In the genomic region with DNA sequence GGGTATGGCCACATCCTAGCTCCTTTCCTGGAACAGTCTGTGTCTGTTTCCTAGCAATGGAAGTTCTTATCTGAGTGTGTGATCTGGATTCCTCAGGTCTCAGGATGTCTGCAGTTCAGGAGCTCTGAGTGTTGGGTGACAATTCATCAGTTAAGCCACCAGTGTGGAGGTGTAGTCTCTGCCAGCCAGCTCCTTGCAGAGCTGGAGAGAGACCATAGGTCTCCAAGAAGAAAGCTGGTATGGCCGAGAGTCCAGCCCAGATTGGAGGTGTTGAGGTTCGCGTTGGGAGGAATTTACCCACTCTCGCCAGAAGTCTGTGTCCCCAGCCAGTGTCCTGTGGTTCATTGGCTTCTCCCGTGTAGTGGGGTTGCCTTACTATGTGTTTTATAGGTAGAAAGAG, we compare ENCODE assay signal across 16 mouse cellular contexts. TPM values are rescaled to one million over a fixed set of nuclear protein-coding genes. Genes with fewer than 3 reads are reported as not detected.
DNase-seq lines count a peak whose midpoint lies in the region; ATAC-seq and TF ChIP-seq lines count a peak whose summit lies in the region.
"Had no signal": no experiment of that assay in that cellular context is flagged by ENCODE, and none has a peak within 500 bp of the region (broad histone marks: within the 10 kb centered on the region; RNA-seq: fewer than 3 reads in every experiment).

No protein-coding gene starts in this region.

- no peaks in the 10 kb centered on the region for H3K36me3 ChIP-seq in forebrain, embryonic 12.5 days (replicated peaks)
- no peaks in the 10 kb centered on the region for H3K36me3 ChIP-seq in forebrain, embryonic 16.5 days (ENCODE audit: control insufficient read depth, insufficient read depth)
- no peaks in the 10 kb centered on the region for H3K36me3 ChIP-seq in hindbrain, postnatal 0 days (ENCODE audit: insufficient read depth, low read length)
- H3K36me3 ChIP-seq in neural tube, embryonic 12.5 days, result no peaks in the 10 kb centered on the region
- H3K36me3 ChIP-seq: embryonic facial prominence, embryonic 10.5 days; kidney, embryonic 15.5 days; stomach, embryonic 15.5 days had no signal

- H3K4me2 ChIP-seq in forebrain, embryonic 12.5 days, result peak overlapping the region; percentile 93
- H3K4me2 ChIP-seq in forebrain, embryonic 16.5 days (ENCODE audit: low read length), result peak overlapping the region; percentile 84
- peak overlapping the region; percentile 69 for H3K4me2 ChIP-seq in hindbrain, postnatal 0 days (ENCODE audit: low read depth, low read length)
- peak overlapping the region; percentile 96 for H3K4me2 ChIP-seq in neural tube, embryonic 12.5 days (replicated peaks)

- no peak overlapping the region for H3K27ac ChIP-seq in forebrain, embryonic 12.5 days
- peak overlapping the region; percentile 95 for H3K27ac ChIP-seq in forebrain, embryonic 16.5 days (ENCODE audit: low read length)
- H3K27ac ChIP-seq in hindbrain, postnatal 0 days, result peak overlapping the region; percentile 57
- no peak overlapping the region for H3K27ac ChIP-seq in neural tube, embryonic 12.5 days
- H3K27ac ChIP-seq: embryonic facial prominence, embryonic 10.5 days; heart, adult 2 months; kidney, embryonic 15.5 days; stomach, embryonic 15.5 days had no signal

- no peaks in the 10 kb centered on the region for H3K9me3 ChIP-seq in forebrain, embryonic 12.5 days
- H3K9me3 ChIP-seq in forebrain, embryonic 16.5 days (ENCODE audit: control insufficient read depth, low read length), result no peaks in the 10 kb centered on the region
- H3K9me3 ChIP-seq in hindbrain, postnatal 0 days (ENCODE audit: low read length), result no peaks in the 10 kb centered on the region
- H3K9me3 ChIP-seq in neural tube, embryonic 12.5 days, result no peaks in the 10 kb centered on the region
- H3K9me3 ChIP-seq: embryonic facial prominence, embryonic 10.5 days; kidney, embryonic 15.5 days; stomach, embryonic 15.5 days had no signal

- WGBS in forebrain, embryonic 12.5 days, result 51% methylated on average over 5 of the region's 5 CpGs
- WGBS in forebrain, embryonic 16.5 days, result 49% methylated on average over 5 of the region's 5 CpGs
- 39% methylated on average over 5 of the region's 5 CpGs for WGBS in hindbrain, postnatal 0 days
- 41% methylated on average over 5 of the region's 5 CpGs for WGBS in neural tube, embryonic 12.5 days

- no peak for ATAC-seq in forebrain, embryonic 12.5 days (ENCODE audit: low FRiP score)
- ATAC-seq in forebrain, embryonic 16.5 days, result no peak
- no peak for ATAC-seq in hindbrain, postnatal 0 days
- ATAC-seq in neural tube, embryonic 12.5 days (ENCODE audit: low FRiP score, low read depth), result no peak
- no peak for ATAC-seq in CD4-positive, CD25-positive, alpha-beta regulatory T cell, adult 4 months

- peaks cover 48% of the 10 kb centered on the region for H3K4me1 ChIP-seq in forebrain, embryonic 12.5 days
- H3K4me1 ChIP-seq in forebrain, embryonic 16.5 days (replicated peaks; ENCODE audit: control insufficient read depth, insufficient read depth, low read length), result peaks cover 58% of the 10 kb centered on the region
- H3K4me1 ChIP-seq in hindbrain, postnatal 0 days (ENCODE audit: insufficient read depth, low read length), result peaks cover 32% of the 10 kb centered on the region
- H3K4me1 ChIP-seq in neural tube, embryonic 12.5 days, result peaks cover 47% of the 10 kb centered on the region

- H3K9ac ChIP-seq in forebrain, embryonic 12.5 days, result peak overlapping the region; percentile 69; the same call in 1 of the 2 replicates
- H3K9ac ChIP-seq in forebrain, embryonic 16.5 days (replicated peaks; ENCODE audit: low read depth, low read length), result peak overlapping the region; percentile 96
- peak overlapping the region; percentile 83; the same call in 1 of the 2 replicates for H3K9ac ChIP-seq in hindbrain, postnatal 0 days (replicated peaks; ENCODE audit: low read length)
- H3K9ac ChIP-seq in neural tube, embryonic 12.5 days, result peak overlapping the region; percentile 81
- H3K9ac ChIP-seq: kidney, embryonic 15.5 days; stomach, embryonic 15.5 days had no signal

- H3K4me3 ChIP-seq in forebrain, embryonic 12.5 days (replicated peaks), result peak overlapping the region; percentile 68
- peak overlapping the region; percentile 94 for H3K4me3 ChIP-seq in forebrain, embryonic 16.5 days (replicated peaks; ENCODE audit: low read length)
- peak overlapping the region; percentile 70 for H3K4me3 ChIP-seq in hindbrain, postnatal 0 days (ENCODE audit: low read length)
- H3K4me3 ChIP-seq in neural tube, embryonic 12.5 days, result peak overlapping the region; percentile 68
- H3K4me3 ChIP-seq: erythroblast, embryonic 14.5 days; heart, adult 2 months had no signal

- DNase-seq in hindbrain, postnatal 0 days (ENCODE audit: low spot score), result no peak
- DNase-seq in MN1 (ENCODE audit: low spot score), result no peak
- no peak for DNase-seq in frontal cortex, postnatal 10 days (ENCODE audit: low spot score in 2 of 2)
- DNase-seq: adrenal gland, postnatal 14 days; heart, adult 2 months; retina, postnatal 1 day; thymus, postnatal 36 days had no signal

- peaks cover 83% of the 10 kb centered on the region for H3K27me3 ChIP-seq in forebrain, embryonic 12.5 days
- H3K27me3 ChIP-seq in forebrain, embryonic 16.5 days (replicated peaks; ENCODE audit: control insufficient read depth, insufficient read depth, low read length), result no peaks in the 10 kb centered on the region
- H3K27me3 ChIP-seq in hindbrain, postnatal 0 days (ENCODE audit: insufficient read depth, low read length), result no peaks in the 10 kb centered on the region
- H3K27me3 ChIP-seq in neural tube, embryonic 12.5 days (replicated peaks), result peaks cover 82% of the 10 kb centered on the region

- TF ChIP-seq CTCF in hindbrain, postnatal 0 days (IDR thresholded peaks at IDR 0.05; ENCODE audit: low read depth), result no peak

RNA-seq across cellular contexts. Expression of a gene that starts 2.0 kb away (rescaled TPM):
- polyA plus RNA-seq in forebrain, embryonic 12.5 days (2016; fragmentation: Nextera tagmentation; extraction: Ambion mirVana), result 54.0 and 62.2 TPM in 2 replicates
- polyA plus RNA-seq in forebrain, embryonic 16.5 days (2015; fragmentation: Nextera tagmentation; extraction: Ambion mirVana), result 257 and 284 TPM in 2 replicates
- total RNA-seq in hindbrain, postnatal 0 days (2014; rRNA removed), result 175 and 177 TPM in 2 replicates
- polyA plus RNA-seq in hindbrain, postnatal 0 days (2015; fragmentation: Nextera tagmentation; extraction: Ambion mirVana), result 113 and 127 TPM in 2 replicates
- 48.5 and 51.4 TPM in 2 replicates for polyA plus RNA-seq in neural tube, embryonic 12.5 days (2016; fragmentation: Nextera tagmentation; extraction: Ambion mirVana)
- not detected for polyA plus RNA-seq in CD4-positive, CD25-positive, alpha-beta regulatory T cell, adult 4 months (2017; shearing (Covaris generic))
- polyA plus RNA-seq: erythroblast, embryonic 14.5 days; heart, postnatal 0 days had no signal

RNA-seq across cellular contexts. Expression of a gene that starts 38.7 kb away (rescaled TPM):
- 14.5 and 16.5 TPM in 2 replicates for polyA plus RNA-seq in forebrain, embryonic 12.5 days (2016; fragmentation: Nextera tagmentation; extraction: Ambion mirVana)
- 8.6 and 12.6 TPM in 2 replicates for polyA plus RNA-seq in forebrain, embryonic 16.5 days (2015; fragmentation: Nextera tagmentation; extraction: Ambion mirVana)
- total RNA-seq in hindbrain, postnatal 0 days (2014; rRNA removed), result 2.8 and 6.8 TPM in 2 replicates
- polyA plus RNA-seq in hindbrain, postnatal 0 days (2015; fragmentation: Nextera tagmentation; extraction: Ambion mirVana), result 4.4 and 4.6 TPM in 2 replicates
- polyA plus RNA-seq in neural tube, embryonic 12.5 days (2016; fragmentation: Nextera tagmentation; extraction: Ambion mirVana), result 2.7 and 4.7 TPM in 2 replicates
- 1 to 10 TPM in 1 of 2 experiments, under 1 TPM in 1; 0.19 to 2.2 TPM for polyA plus RNA-seq in CD4-positive, CD25-positive, alpha-beta regulatory T cell, adult 4 months (2017; shearing (Covaris generic))
- polyA plus RNA-seq: erythroblast, embryonic 14.5 days had no signal

RNA-seq across cellular contexts. Expression of a gene that starts 50.0 kb away (rescaled TPM):
- 29.1 and 29.6 TPM in 2 replicates for polyA plus RNA-seq in forebrain, embryonic 12.5 days (2016; fragmentation: Nextera tagmentation; extraction: Ambion mirVana)
- polyA plus RNA-seq in forebrain, embryonic 16.5 days (2015; fragmentation: Nextera tagmentation; extraction: Ambion mirVana), result 20.6 and 23.0 TPM in 2 replicates
- 31.9 and 34.9 TPM in 2 replicates for total RNA-seq in hindbrain, postnatal 0 days (2014; rRNA removed)
- polyA plus RNA-seq in hindbrain, postnatal 0 days (2015; fragmentation: Nextera tagmentation; extraction: Ambion mirVana), result 8.3 and 8.7 TPM in 2 replicates
- polyA plus RNA-seq in neural tube, embryonic 12.5 days (2016; fragmentation: Nextera tagmentation; extraction: Ambion mirVana), result 29.5 and 29.7 TPM in 2 replicates
- 10 to 100 TPM; 28.5 to 31.9 TPM for polyA plus RNA-seq in CD4-positive, CD25-positive, alpha-beta regulatory T cell, adult 4 months (2017; shearing (Covaris generic))

Comparison
In these comparisons a context has a peak if more than half of its experiments do, and no peak if none do; other contexts are left out.
1. H3K27ac ChIP-seq: peak in forebrain, embryonic 16.5 days (single experiment) and hindbrain, postnatal 0 days (single experiment); none in forebrain, embryonic 12.5 days (single experiment) and neural tube, embryonic 12.5 days (single experiment).
2. RNA of a gene that starts 2.0 kb away (polyA plus RNA-seq): 257 to 284 TPM in forebrain, embryonic 16.5 days, 113 to 127 TPM in hindbrain, postnatal 0 days, 54.0 to 62.2 TPM in forebrain, embryonic 12.5 days and 48.5 to 51.4 TPM in neural tube, embryonic 12.5 days; not detected in CD4-positive, CD25-positive, alpha-beta regulatory T cell, adult 4 months; every median in the first group is over 10 times any median in the second.
3. Peak in every context shown above with its lines, with median percentiles within 50 percentile points of each other: H3K4me2 ChIP-seq, H3K4me3 ChIP-seq and H3K9ac ChIP-seq.